Mouse (Mus musculus): ENCODE data around the gene Gm13103. TPM values are rescaled to one million over a fixed set of nuclear protein-coding genes. Genes with fewer than 3 reads are reported as not detected.

Gm13103 gene
- not detected in 2 replicates for total RNA-seq (2023)

DNA sequence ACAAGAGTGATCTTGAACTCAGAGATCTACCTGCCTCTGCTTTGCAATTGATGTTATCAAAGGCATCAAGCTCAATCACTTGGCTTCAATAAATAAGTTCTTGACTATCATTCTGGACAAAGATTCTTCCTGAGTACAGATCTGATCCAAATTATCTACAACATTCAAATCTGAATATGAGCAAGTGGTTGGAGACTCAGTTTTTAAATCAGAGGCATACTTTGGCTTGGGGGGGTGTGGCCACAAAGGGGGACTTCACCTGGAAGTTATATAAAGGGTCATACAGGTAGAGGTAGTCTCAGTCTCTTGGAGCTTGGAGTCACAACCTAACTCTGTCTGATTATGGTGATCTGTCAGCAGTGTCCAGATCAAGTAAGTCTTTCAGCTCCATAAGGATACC, at the start of gene Gm13103:
Gene Gm13103 (plus strand): TSS at position 301 of the 400 bp plus-strand sequence.

DNA sequence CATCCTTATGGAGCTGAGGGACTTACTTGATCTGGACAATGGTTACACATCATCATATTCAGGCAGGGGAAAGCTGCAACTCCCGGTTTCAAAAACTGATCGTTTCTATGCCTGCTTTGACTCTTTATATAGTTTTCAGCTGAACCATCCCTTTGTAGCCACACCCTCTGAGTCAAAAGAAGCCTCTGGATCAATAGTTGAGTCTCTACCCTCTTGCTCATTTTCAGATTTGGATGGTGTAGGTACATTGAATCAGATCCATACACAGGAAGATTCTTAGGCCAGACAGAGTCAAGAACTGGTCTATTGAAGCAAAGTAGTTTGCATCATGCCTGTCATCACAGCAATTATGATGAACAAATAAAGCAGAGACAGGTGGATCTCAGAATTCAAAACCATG, 30.3 kb upstream of the Gm13103 start, which contains the start of gene Gm13084:
Gene Gm13084 (minus strand): TSS at position 101 of the 400 bp plus-strand sequence.

DNA sequence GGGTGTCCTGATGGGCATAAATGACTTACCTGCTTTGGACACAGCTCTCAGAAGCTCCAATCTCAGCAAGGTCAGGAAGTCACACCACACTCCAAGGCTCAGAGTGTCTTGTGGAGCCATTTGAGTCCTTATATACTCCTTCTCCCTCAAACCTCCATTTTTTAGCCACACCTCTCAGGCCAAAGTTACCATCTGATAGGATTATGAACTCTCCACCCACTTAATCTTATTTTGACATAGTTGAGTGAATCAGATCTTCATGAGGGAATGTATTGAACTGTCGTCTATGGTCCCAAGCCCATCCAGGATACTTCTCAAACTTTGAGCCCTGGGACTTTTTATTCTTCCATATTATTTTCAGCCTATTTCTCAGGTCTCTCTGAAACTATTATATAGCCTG, 54.0 kb downstream of the Gm13103 start, which contains the start of gene Pramef6:
Gene Pramef6 (minus strand): TSS at position 101 of the 400 bp plus-strand sequence.

Other genes starting within 250 kb of the Gm13103 start
- not detected in 2 replicates for gene Gm13083, start 231.5 kb upstream of the Gm13103 start, total RNA-seq (2023)
- not detected in 2 replicates for gene Gm13088, start 189.3 kb upstream of the Gm13103 start, total RNA-seq (2023)
- not detected in 2 replicates for gene Gm13089, start 143.8 kb upstream of the Gm13103 start, total RNA-seq (2023)
- not detected in 2 replicates for gene Gm13078, start 127.0 kb upstream of the Gm13103 start, total RNA-seq (2023)
- gene Gm13023, start 57.1 kb upstream of the Gm13103 start, total RNA-seq (2023) = not detected in 2 replicates
- not detected in 2 replicates for gene Gm13084, start 30.4 kb upstream of the Gm13103 start, total RNA-seq (2023)
- not detected in 2 replicates for gene Pramef6, start 53.9 kb downstream of the Gm13103 start, total RNA-seq (2023)
- not detected in 2 replicates for gene Pramef25, start 104.5 kb downstream of the Gm13103 start, total RNA-seq (2023)
- not detected in 2 replicates for gene Gm13101, start 120.5 kb downstream of the Gm13103 start, total RNA-seq (2023)
- not detected in 2 replicates for gene Pramef17, start 147.9 kb downstream of the Gm13103 start, total RNA-seq (2023)
- gene Pramel4, start 212.6 kb downstream of the Gm13103 start, total RNA-seq (2023) = not detected in 2 replicates